Mouse (Mus musculus) myocyte (in vitro differentiated cells): Measurements from ENCODE around the gene Ap2a2. TPM values are rescaled to one million over a fixed set of nuclear protein-coding genes. Genes with fewer than 3 reads are reported as not detected.

ENCODE experiments used
- H3K27me3 ChIP-seq: one replicate; pipeline ENCODE4 v1.6.1; 2011; ENCODE audit not compliant: control insufficient read depth, insufficient read depth, insufficient read length
- H3K36me3 ChIP-seq: one replicate; pipeline ENCODE4 v1.6.1; 2011; ENCODE audit not compliant: control insufficient read depth, insufficient read depth
- H3K4me2 ChIP-seq: one replicate; pipeline ENCODE4 v1.6.1; 2011; ENCODE audit warnings: low read depth, control low read depth
- H3K4me3 ChIP-seq: one replicate; pipeline ENCODE4 v1.5.1; 2011; ENCODE audit warnings: mild to moderate bottlenecking, control low read depth, moderate library complexity
- H3K79me2 ChIP-seq: one replicate; pipeline ENCODE4 v1.6.1; 2011; ENCODE audit not compliant: control insufficient read depth, insufficient read depth
- H3ac ChIP-seq: one replicate; pipeline ENCODE4 v1.6.1; 2011; ENCODE audit not compliant: control insufficient read depth, insufficient read length
- CEBPB ChIP-seq: IDR thresholded peaks from 2 replicates; pipeline ENCODE4 v1.6.1; 2011; ENCODE audit warnings: mild to moderate bottlenecking, moderate library complexity; ENCODE audit not compliant: poor library complexity, insufficient read depth, severe bottlenecking
- E2F4 ChIP-seq: IDR thresholded peaks from one replicate; pipeline ENCODE4 v1.6.1; 2011; ENCODE audit warnings: mild to moderate bottlenecking, control low read depth, moderate library complexity; ENCODE audit not compliant: insufficient read depth
- MAX ChIP-seq: IDR thresholded peaks from one replicate; pipeline ENCODE4 v1.6.1; 2011; ENCODE audit warnings: low read depth, mild to moderate bottlenecking, control low read depth
- MYOD1 ChIP-seq, 3 experiments: IDR thresholded peaks; one replicate each; pipeline ENCODE4 v1.6.1; 2011; ENCODE audit warnings: control low read depth in 2 of 3, low read depth in 2 of 3, mild to moderate bottlenecking in 2 of 3, moderate library complexity in 1 of 3; ENCODE audit not compliant: insufficient read length in 2 of 3, control insufficient read depth in 1 of 3
- MYOG ChIP-seq, 3 experiments: IDR thresholded peaks; one replicate each; pipeline ENCODE4 v1.6.1; 2011; ENCODE audit warnings: control low read depth in 2 of 3, low read depth in 2 of 3, mild to moderate bottlenecking in 2 of 3; ENCODE audit not compliant: insufficient read length in 2 of 3, control insufficient read depth in 1 of 3, insufficient read depth in 1 of 3
- POLR2A ChIP-seq: IDR thresholded peaks from one replicate; pipeline ENCODE4 v1.6.1; 2011; ENCODE audit warnings: low read depth, mild to moderate bottlenecking, control low read depth, moderate library complexity; ENCODE audit not compliant: insufficient read length
- POLR2AphosphoS2 ChIP-seq: IDR thresholded peaks from one replicate; pipeline ENCODE4 v1.6.1; 2011; ENCODE audit warnings: low read depth, control low read depth; ENCODE audit not compliant: insufficient read length
- REST ChIP-seq: IDR thresholded peaks from one replicate; pipeline ENCODE4 v1.6.1; 2011; ENCODE audit warnings: mild to moderate bottlenecking, control low read depth, moderate library complexity; ENCODE audit not compliant: insufficient read depth, insufficient read length
- SRF ChIP-seq: IDR thresholded peaks from one replicate; pipeline ENCODE4 v1.6.1; 2011; ENCODE audit warnings: low read depth; ENCODE audit not compliant: control insufficient read depth, insufficient read length
- TCF12 ChIP-seq: IDR thresholded peaks from one replicate; pipeline ENCODE4 v1.6.1; 2011; ENCODE audit warnings: mild to moderate bottlenecking, control low read depth; ENCODE audit not compliant: poor library complexity, insufficient read depth, severe bottlenecking
- TCF3 ChIP-seq: IDR thresholded peaks from one replicate; pipeline ENCODE4 v1.6.1; 2011; ENCODE audit warnings: low read depth, control low read depth; ENCODE audit not compliant: insufficient read length
- USF1 ChIP-seq: IDR thresholded peaks from one replicate; pipeline ENCODE4 v1.6.1; 2011; ENCODE audit warnings: low read depth, mild to moderate bottlenecking, control low read depth, moderate library complexity
- polyA plus RNA-seq: library from polyadenylated mRNA; unstranded; fragments of >200 nt; fragmentation: generic; extraction: Trizol; gene quantifications from one replicate; pipeline ENCODE4 v1.2.1, GENCODE M21; 2012; ENCODE audit warnings: missing spikeins

Ap2a2 gene
- polyA plus RNA-seq, 1 experiment, result 89.2 TPM

GRCm38 (mm10) chr7:141562852-141563427, 967 bp downstream of the Ap2a2 start:
- H3K4me3 ChIP-seq, result peak overlapping the region; percentile 79
- H3ac ChIP-seq, result peak overlapping the region; percentile 83
- H3K36me3 ChIP-seq, result no peaks in the 10 kb centered on the region
- no peaks in the 10 kb centered on the region for H3K27me3 ChIP-seq
- peak overlapping the region; percentile 89 for H3K4me2 ChIP-seq
- TF ChIP-seq MYOD1 (IDR thresholded peaks at IDR 0.05; ENCODE audit: control insufficient read depth in 1 of 3, insufficient read length in 2 of 3, low read depth in 2 of 3) (peak in 1 of 3 experiments; percentile 9), TCF3 (no peak), MAX (peak; percentile 24), CEBPB (no peak), SRF (no peak), MYOG (IDR thresholded peaks at IDR 0.05; ENCODE audit: control insufficient read depth in 1 of 3, insufficient read depth in 1 of 3, insufficient read length in 2 of 3, low read depth in 2 of 3) (peak in 1 of 3 experiments; percentile 23), POLR2AphosphoS2 (peak; percentile 7)
- H3K79me2 ChIP-seq, result peaks cover 47% of the 10 kb centered on the region

GRCm38 (mm10) chr7:141564561-141564960, 2.6 kb downstream of the Ap2a2 start:
- peak in 1 of 3 experiments; percentile 17 for TF ChIP-seq MYOD1 (IDR thresholded peaks at IDR 0.05; ENCODE audit: control insufficient read depth in 1 of 3, insufficient read length in 2 of 3, low read depth in 2 of 3)
- TF ChIP-seq CEBPB, result no peak
- TF ChIP-seq MYOG (IDR thresholded peaks at IDR 0.05; ENCODE audit: control insufficient read depth in 1 of 3, insufficient read depth in 1 of 3, insufficient read length in 2 of 3, low read depth in 2 of 3), result peak in 1 of 3 experiments; percentile 38
- peak; percentile 11 for TF ChIP-seq MAX
- TF ChIP-seq POLR2AphosphoS2, result peak; percentile 51
- no peak for TF ChIP-seq SRF
- peak; percentile 65 for TF ChIP-seq POLR2A
- peaks cover 63% of the 10 kb centered on the region for H3K79me2 ChIP-seq
- H3ac ChIP-seq, result no peak overlapping the region
- peak overlapping the region; percentile 89 for H3K4me2 ChIP-seq
- H3K36me3 ChIP-seq, result no peaks in the 10 kb centered on the region
- peak overlapping the region; percentile 79 for H3K4me3 ChIP-seq
- H3K27me3 ChIP-seq, result no peaks in the 10 kb centered on the region

GRCm38 (mm10) chr7:141566587-141566986, 4.6 kb downstream of the Ap2a2 start:
- H3K4me3 ChIP-seq, result no peak overlapping the region
- TF ChIP-seq E2F4, result no peak
- no peak for TF ChIP-seq SRF
- no peak for TF ChIP-seq MYOG (IDR thresholded peaks at IDR 0.05; ENCODE audit: control insufficient read depth in 1 of 3, insufficient read depth in 1 of 3, insufficient read length in 2 of 3, low read depth in 2 of 3)
- no peak for TF ChIP-seq MAX
- no peak for TF ChIP-seq POLR2A
- no peak for TF ChIP-seq CEBPB
- TF ChIP-seq USF1, result no peak
- H3K4me2 ChIP-seq, result no peak overlapping the region
- H3K27me3 ChIP-seq, result no peaks in the 10 kb centered on the region
- no peak overlapping the region for H3ac ChIP-seq
- H3K79me2 ChIP-seq, result peaks cover 84% of the 10 kb centered on the region
- no peaks in the 10 kb centered on the region for H3K36me3 ChIP-seq

GRCm38 (mm10) chr7:141569283-141569803, 7.4 kb downstream of the Ap2a2 start:
- Histone ChIP-seq H3K36me3 (no peaks in the 10 kb centered on the region), H3K79me2 (peaks cover 98% of the 10 kb centered on the region), H3K4me2 (no peak overlapping the region), H3K4me3 (no peak overlapping the region), H3ac (no peak overlapping the region), H3K27me3 (no peaks in the 10 kb centered on the region)
- TF ChIP-seq MYOD1 (IDR thresholded peaks at IDR 0.05; ENCODE audit: control insufficient read depth in 1 of 3, insufficient read length in 2 of 3, low read depth in 2 of 3) (no peak), TCF12 (no peak), MYOG (IDR thresholded peaks at IDR 0.05; ENCODE audit: control insufficient read depth in 1 of 3, insufficient read depth in 1 of 3, insufficient read length in 2 of 3, low read depth in 2 of 3) (no peak), MAX (no peak), CEBPB (no peak), POLR2AphosphoS2 (no peak), USF1 (no peak), SRF (no peak), E2F4 (no peak), POLR2A (no peak), TCF3 (no peak)

- no peak overlapping the region for H3K4me3 ChIP-seq
- no peaks in the 10 kb centered on the region for H3K36me3 ChIP-seq
- H3K79me2 ChIP-seq, result peaks cover 100% of the 10 kb centered on the region
- H3ac ChIP-seq, result no peak overlapping the region
- H3K4me2 ChIP-seq, result no peak overlapping the region
- H3K27me3 ChIP-seq, result no peaks in the 10 kb centered on the region
- TF ChIP-seq MYOD1 (IDR thresholded peaks at IDR 0.05; ENCODE audit: control insufficient read depth in 1 of 3, insufficient read length in 2 of 3, low read depth in 2 of 3) (no peak), POLR2AphosphoS2 (no peak), MYOG (IDR thresholded peaks at IDR 0.05; ENCODE audit: control insufficient read depth in 1 of 3, insufficient read depth in 1 of 3, insufficient read length in 2 of 3, low read depth in 2 of 3) (no peak), REST (no peak), CEBPB (no peak), USF1 (no peak), POLR2A (no peak), SRF (no peak), E2F4 (no peak), TCF3 (no peak), TCF12 (no peak), MAX (no peak)
Observed at GRCm38 (mm10) chr7:141569916-141570315, 7.9 kb downstream of the Ap2a2 start.
